Mouse (Mus musculus): ENCODE measurements around the gene Flnc.
A peak's percentile ranks its signal among the peaks of the same experiment; 100 is the strongest.

The Flnc gene

DNA sequence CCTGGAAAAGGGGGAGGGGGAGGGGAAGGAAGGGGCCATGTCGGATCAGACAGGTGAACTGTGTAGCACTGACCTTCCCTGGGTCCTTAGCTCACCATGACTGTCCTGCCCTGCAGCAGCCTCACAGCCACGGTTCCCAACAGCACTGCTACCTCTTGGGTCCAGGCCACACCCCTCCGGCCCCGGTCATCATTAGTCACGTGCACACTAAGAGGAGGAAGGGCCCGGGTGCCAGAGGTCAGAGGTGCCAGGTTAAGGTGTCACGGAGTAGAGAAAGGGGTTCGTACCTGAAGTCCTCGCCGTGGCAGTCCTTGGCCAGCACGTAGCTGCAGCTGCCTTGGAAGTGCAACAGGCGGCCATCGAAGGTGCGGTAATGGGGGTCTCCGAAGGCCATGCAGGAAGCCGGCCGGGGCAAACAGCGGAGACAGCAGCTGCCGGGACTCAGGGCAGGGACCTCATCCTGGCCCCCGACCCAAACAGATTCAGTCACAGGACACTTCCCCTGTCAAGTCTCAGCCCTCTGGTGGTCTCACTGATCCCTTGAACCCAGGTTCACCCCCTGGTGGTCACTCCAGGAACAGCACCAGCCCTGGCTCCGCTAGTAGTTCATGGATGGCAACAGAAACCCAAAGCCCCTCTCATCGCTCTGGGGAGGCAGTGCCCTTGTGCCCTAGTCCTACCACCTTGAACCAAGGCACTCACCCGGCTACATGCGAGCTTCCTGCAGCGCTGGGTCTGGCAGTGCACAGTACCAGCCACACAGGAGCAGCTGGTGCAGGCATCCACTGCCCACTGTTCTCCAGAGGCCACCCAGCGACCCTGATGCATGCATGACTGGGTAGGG is 51.9 kb downstream of the Flnc start:
- DNase-seq (ENCODE audit: low read depth, low spot score), result peak; percentile 69

DNA sequence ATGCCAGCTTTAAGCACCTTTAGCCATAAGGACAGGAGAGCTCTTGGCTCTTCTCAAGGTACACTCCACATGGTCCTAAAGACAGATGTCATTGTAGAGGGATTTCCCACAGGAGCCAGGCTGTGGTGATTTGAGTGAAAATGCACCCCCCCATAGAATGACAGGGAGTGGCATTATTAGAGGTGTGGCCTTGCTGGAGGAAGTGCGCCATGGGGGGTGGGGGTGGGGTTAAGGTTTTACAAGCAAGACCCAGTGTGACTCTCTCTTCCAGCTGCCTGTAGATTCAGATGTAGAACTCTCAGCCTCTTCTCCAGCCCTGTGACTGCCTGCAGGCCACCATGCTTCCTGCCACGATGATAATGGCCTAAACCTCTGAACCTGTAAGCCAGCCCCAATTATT is 52.9 kb downstream of the Flnc start:
- DNase-seq (ENCODE audit: low read depth, low spot score), result no peak

DNA sequence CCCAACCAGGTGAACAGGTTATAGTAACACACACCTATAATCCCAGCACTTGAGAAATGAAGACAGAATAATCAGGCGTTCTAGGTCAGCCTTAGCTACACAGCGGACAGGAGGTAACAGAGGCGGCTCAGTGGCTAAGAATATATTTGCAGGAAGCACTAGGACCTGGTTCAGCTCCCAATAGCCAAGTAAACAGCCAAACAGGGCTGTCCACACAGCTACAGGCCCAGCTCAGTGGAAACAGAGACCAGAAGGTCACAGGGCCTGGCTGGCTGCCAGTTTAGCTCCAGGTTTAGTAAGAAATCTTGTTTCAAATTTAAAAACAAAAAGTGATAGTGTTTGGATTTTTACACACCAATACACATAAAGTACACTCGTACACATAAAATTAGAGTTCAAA is 61.0 kb downstream of the Flnc start:
- no peak for DNase-seq (ENCODE audit: low read depth, low spot score)

DNA sequence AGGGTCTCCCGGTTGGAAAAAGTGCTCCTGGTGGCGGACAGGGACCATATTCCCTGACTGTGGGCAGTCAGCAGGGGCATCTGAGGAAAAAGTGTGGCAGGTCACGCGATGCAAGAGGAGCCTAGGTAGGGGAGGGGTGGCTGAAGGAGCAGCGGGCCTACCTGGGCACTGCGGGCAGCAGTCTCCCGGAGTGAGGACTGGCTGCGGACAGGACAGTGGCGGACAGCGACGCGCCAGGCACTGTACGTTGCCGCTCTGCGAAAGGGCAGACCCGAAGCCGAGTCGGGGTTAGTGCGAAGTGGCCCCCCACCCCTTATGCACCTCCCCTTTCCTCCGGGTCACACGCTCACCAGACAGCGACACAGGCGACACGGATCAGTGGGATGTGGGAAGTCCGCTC is 63.2 kb downstream of the Flnc start:
- DNase-seq (ENCODE audit: low read depth, low spot score), result no peak

DNA sequence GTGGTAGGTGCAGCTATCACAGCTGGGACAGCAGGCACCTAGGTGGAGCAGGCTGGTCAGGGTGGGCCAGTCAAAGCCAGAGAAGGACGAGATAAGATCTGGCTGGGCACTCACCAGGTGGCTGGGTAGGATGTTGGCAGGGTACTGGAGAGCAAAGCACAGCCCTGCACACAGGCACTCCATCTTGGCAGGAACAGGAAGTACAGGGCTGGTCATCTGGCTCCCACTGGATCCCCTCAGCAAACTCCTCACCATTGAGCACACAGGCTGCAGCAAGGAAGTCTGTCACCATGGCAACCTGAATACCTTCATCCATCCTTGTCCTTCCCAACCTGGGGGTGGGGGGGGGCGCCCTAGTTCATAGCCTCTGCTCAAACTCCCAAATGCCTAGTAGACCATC is 64.7 kb downstream of the Flnc start:
- DNase-seq (ENCODE audit: low read depth, low spot score), result no peak

DNA sequence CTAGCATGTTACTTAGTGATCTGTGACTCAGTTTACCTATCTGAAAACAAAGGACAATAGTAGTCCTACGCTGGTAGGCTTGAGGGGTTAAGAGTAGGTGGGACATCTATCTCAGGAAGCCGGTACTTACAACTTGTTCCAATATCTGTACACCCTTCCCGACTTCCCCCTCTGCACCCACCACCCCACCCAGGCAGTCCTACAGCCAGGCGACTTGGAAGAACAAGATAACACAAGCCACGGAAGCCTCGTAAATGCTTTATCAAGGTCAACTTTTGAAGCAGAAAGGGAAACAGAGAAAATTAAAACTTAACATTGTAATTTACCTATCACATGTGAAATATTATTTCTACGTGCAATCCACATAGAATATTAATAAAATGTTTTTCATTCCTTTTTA is 67.1 kb downstream of the Flnc start:
- no peak for DNase-seq (ENCODE audit: low read depth, low spot score)

DNA sequence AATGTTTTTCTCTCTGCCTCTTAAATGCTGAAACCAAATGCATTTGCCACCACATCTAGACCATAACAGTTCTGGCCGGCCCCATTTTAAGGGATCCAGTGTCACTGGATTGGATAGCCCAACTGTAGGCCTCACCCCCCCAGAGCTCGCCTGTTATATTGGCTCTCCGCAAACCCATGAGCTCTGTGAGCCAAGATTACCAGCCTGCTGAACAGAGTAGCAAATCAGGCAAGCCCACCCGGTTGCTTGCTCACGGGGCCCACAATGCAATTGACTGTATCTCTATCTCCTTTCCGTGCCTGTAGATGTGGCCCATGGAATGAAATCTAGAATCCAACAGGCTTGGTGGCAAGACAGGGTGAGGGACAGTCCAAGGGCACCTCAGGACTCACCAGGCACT is 67.8 kb downstream of the Flnc start:
- no peak for DNase-seq (ENCODE audit: low read depth, low spot score)

DNA sequence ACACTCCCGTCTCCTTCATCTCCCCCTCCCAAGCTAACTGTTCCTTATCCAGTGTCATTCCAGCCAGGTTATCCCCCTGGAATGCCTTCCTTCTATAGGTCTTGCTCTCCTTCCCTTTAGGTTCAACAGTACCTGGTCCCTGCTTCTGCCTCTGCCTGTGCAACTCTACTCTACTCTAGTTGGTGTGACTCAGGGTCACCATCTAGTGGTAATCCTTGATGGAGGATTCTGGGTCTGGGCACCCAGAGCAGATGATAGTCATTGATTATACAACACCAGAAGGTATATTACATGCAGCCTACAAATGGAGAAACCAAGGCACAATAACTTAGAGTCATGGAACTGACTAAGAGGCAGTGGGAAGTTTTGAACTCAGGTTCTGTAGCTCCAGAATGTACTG is 68.5 kb downstream of the Flnc start:
- no peak for DNase-seq (ENCODE audit: low read depth, low spot score)

DNA sequence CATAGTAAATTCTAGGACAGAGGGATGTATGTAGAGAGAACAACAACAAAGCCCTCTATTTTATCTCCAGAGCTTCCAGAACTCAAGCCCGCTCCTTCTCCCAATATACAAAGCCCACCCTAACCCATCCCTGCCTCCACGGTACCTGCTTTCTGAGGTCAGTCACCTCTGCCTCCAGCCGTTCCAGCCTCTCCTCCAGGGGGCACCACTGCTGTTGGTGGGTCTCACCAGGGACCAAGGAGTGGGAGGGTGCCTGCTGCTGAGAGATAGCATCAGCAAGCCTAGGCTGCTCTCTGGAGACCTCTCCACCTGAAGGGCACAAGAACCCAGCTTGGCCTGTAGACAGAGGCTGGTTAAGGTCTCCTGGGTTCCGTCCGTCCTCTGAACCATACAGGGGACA is 72.4 kb downstream of the Flnc start:
- no peak for DNase-seq (ENCODE audit: low read depth, low spot score)

DNA sequence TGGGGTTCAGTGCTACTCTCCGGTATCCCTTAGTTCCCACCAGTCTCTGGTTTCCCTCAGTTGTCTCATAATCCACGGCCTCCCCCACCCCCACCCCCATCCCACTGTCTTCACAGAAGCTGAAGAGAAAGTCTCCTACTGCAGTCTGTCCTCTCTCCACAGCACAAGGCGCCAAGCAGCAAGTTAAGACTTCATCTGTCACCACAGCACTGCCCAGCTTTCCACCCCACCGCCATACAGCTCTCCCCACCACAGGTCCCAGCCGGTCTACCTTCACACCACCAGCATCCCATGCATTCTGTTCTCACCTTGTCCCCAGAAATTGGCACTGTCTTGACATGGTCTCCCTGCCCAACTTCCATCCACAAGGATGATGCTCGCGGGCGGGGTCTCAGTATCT is 73.8 kb downstream of the Flnc start:
- no peak for DNase-seq (ENCODE audit: low read depth, low spot score)

DNA sequence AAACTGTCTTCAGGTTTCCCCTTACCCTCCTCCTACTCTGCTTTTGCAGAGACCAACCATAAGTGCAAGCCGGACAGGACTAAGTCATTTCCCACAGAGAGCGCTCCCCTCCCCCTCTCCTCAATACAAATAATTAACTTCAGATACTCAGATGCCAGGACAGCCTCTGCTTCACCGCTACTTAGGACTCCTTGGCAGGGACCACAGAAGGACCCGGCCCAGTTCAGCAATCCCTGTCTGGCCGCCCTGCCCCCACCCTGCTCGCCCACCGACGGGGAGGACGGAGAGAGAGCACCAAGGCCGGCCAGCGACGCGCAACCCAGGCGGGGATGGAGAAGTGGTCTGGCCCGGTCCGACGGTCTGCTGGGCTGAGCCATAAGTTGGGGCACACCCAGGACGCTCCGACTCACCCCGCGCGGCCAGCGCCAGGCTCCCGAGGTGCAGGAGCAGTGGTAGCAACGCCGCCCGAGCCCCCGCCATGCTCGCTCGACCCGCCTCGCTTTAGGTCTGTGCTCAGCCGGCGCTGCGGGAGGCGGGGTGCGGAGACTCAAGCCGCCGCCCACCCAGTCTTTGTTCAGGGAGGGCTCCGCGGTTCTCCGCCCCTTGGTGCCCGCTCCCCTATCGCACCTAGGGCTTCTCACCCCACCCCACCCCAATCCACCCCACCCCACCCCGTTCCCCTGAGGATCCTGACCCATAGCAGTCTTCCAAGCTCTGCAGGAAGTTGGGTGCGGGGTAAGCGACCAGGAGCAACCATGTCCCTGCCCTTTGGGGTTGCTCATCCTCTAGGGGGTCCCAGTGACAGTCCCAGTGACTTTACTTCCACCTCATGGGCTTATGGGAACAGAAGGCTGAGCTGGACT is 74.6 kb downstream of the Flnc start, which contains the start of gene Kcp:
Gene Kcp, minus strand, starts transcription at position 506 of the 863 bp plus-strand sequence.
- peak; percentile 20 for DNase-seq (ENCODE audit: low read depth, low spot score)

DNA sequence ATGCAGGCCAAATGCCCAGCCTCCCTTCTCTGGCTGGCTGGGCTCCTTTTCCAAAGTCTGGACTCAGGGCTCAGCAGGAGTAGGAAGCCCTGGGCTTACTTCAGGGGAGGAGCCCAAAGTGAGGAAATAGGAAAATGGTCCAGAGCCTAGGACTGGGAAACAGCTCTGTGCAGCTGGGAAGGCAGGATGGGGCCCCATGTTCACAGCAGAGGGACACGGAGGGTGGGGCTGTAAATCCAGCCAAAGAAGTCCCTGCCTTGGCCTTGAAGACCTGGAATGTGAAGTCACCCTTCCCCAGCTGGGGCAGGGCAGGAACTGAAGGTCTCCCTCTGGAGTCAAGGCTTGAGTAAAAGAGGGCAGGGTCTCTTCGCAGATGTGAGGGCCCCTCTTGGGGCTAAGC is 76.0 kb downstream of the Flnc start:
- DNase-seq (ENCODE audit: low read depth, low spot score), result no peak

Measured in CD4-positive, CD25-positive, alpha-beta regulatory T cell, adult 2 months (primary cell).